Comparison of ENCODE assay signal across 16 mouse cellular contexts in the genomic region with DNA sequence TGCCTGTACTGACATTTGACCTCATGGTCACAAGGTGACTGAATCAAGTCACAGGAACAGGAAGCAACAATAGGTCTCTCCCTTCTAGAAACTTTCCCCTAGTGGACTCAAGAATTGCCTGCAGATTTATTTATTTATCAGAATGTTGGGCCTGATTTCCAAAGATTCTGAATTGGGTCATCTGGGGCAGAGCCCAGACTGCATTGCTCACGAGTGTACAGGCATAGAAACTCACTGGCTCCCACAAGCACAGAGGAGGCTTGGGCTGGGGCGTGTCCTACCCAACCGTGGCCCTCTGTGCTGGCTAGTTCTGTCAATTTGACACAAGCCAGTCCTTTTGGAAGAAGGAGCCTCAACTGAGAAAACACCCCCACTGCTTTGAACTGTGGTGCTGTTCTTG. TPM values are rescaled to one million over a fixed set of nuclear protein-coding genes. Genes with fewer than 3 reads are reported as not detected.
DNase-seq lines count a peak whose midpoint lies in the region; ATAC-seq and TF ChIP-seq lines count a peak whose summit lies in the region.
"Had no signal": no experiment of that assay in that cellular context is flagged by ENCODE, and none has a peak within 500 bp of the region (broad histone marks: within the 10 kb centered on the region; RNA-seq: fewer than 3 reads in every experiment).

No protein-coding gene starts in this region.

- H3K27me3 ChIP-seq in heart, adult 2 months (ENCODE audit: control insufficient read depth, insufficient read depth, low read length), result no peaks in the 10 kb centered on the region
- H3K27me3 ChIP-seq in midbrain, postnatal 0 days (ENCODE audit: insufficient read depth, low read length), result no peaks in the 10 kb centered on the region
- H3K27me3 ChIP-seq: midbrain, embryonic 15.5 days had no signal

- H3K36me3 ChIP-seq in heart, adult 2 months (ENCODE audit: control insufficient read depth, insufficient read depth, low read length), result no peaks in the 10 kb centered on the region
- no peaks in the 10 kb centered on the region for H3K36me3 ChIP-seq in midbrain, postnatal 0 days (ENCODE audit: insufficient read depth, low read length)
- H3K36me3 ChIP-seq: midbrain, embryonic 15.5 days had no signal

- H3K79me2 ChIP-seq in heart, adult 2 months (replicated peaks; ENCODE audit: control insufficient read depth, insufficient read depth, low read length), result no peaks in the 10 kb centered on the region

- no peak overlapping the region for H3K9ac ChIP-seq in heart, adult 2 months (ENCODE audit: low read depth, low read length)
- no peak overlapping the region for H3K9ac ChIP-seq in midbrain, postnatal 0 days (replicated peaks; ENCODE audit: low read length, poor library complexity, severe bottlenecking)
- H3K9ac ChIP-seq: midbrain, embryonic 15.5 days had no signal

- DNase-seq in heart, adult 2 months, result peak; percentile 23 to 56
- DNase-seq in heart, postnatal 25 days (ENCODE audit: low spot score), result no peak
- peak; percentile 72 for DNase-seq in MN1 (ENCODE audit: low spot score)
- peak; percentile 22 to 37 for DNase-seq in heart, postnatal 14 days
- DNase-seq in midbrain, postnatal 0 days (ENCODE audit: low spot score), result no peak
- DNase-seq in frontal cortex, postnatal 25 days (ENCODE audit: low spot score in 2 of 2), result no peak
- DNase-seq in ovary, postnatal 36 days (ENCODE audit: low spot score), result no peak
- DNase-seq: cerebellum, adult 2 months; kidney, adult 9 months; thymus, postnatal 36 days had no signal

- no peak for ATAC-seq in midbrain, postnatal 0 days (ENCODE audit: low FRiP score)
- ATAC-seq: hindbrain, postnatal 0 days; midbrain, embryonic 15.5 days had no signal

- intact Hi-C loops in heart, adult 2 months (cut with DNase I), result no loop called here
- intact Hi-C loops in heart, postnatal 25 days (cut with DNase I), result no loop called here
- intact Hi-C loops in heart, postnatal 14 days (cut with DNase I), result no loop called here

- H3K27ac ChIP-seq in heart, adult 2 months, result no peak overlapping the region
- H3K27ac ChIP-seq in bone marrow, adult 2 months (ENCODE audit: control insufficient read depth, insufficient read depth, low read depth, low read length, poor library complexity), result peak overlapping the region; percentile 40
- no peak overlapping the region for H3K27ac ChIP-seq in midbrain, postnatal 0 days (ENCODE audit: low read depth, low read length)
- H3K27ac ChIP-seq: hindbrain, postnatal 0 days; layer of hippocampus, adult 2 months; left cerebral cortex, adult 2 months; macrophage; midbrain, embryonic 15.5 days had no signal

- no peaks in the 10 kb centered on the region for H3K9me3 ChIP-seq in midbrain, postnatal 0 days (ENCODE audit: low read length)
- H3K9me3 ChIP-seq: midbrain, embryonic 15.5 days had no signal

- H3K4me2 ChIP-seq in midbrain, postnatal 0 days (ENCODE audit: low read depth, low read length, poor library complexity, severe bottlenecking), result no peak overlapping the region
- H3K4me2 ChIP-seq: midbrain, embryonic 15.5 days had no signal

- no peak; the same call in 1 of the 2 replicates for TF ChIP-seq CTCF in heart, adult 2 months (IDR thresholded peaks at IDR 0.05)
- TF ChIP-seq CTCF in bone marrow, adult 2 months (IDR thresholded peaks at IDR 0.05; ENCODE audit: control insufficient read depth, insufficient read depth, low read length), result no peak
- TF ChIP-seq CTCF in midbrain, postnatal 0 days (IDR thresholded peaks at IDR 0.05), result no peak

- 42% methylated on average over 3 of the region's 3 CpGs for WGBS in heart, adult 2 months
- 48% methylated on average over 3 of the region's 3 CpGs for WGBS in bone marrow, adult 2 months
- 53% methylated on average over 3 of the region's 3 CpGs for WGBS in midbrain, postnatal 0 days

- no peak for TF ChIP-seq POLR2A in heart, adult 2 months (IDR thresholded peaks at IDR 0.05; ENCODE audit: insufficient read depth, low read depth, low read length)
- no peak for TF ChIP-seq POLR2A in bone marrow, adult 2 months (IDR thresholded peaks at IDR 0.05; ENCODE audit: borderline replicate concordance, control insufficient read depth, low read depth, low read length)

- TF ChIP-seq EP300 in heart, adult 2 months (IDR thresholded peaks at IDR 0.05; ENCODE audit: insufficient read depth, low read depth, low read length), result no peak

- no peaks in the 10 kb centered on the region for H3K4me1 ChIP-seq in heart, adult 2 months (ENCODE audit: control insufficient read depth, insufficient read depth, low read length)
- peaks cover 4% of the 10 kb centered on the region; the same call in 1 of the 2 replicates for H3K4me1 ChIP-seq in bone marrow, adult 2 months (ENCODE audit: control insufficient read depth, insufficient read depth, low read length)
- no peaks in the 10 kb centered on the region for H3K4me1 ChIP-seq in midbrain, postnatal 0 days (ENCODE audit: insufficient read depth, low read length)
- H3K4me1 ChIP-seq: midbrain, embryonic 15.5 days had no signal

- no peak overlapping the region for H3K4me3 ChIP-seq in heart, adult 2 months
- H3K4me3 ChIP-seq in bone marrow, adult 2 months (replicated peaks; ENCODE audit: control insufficient read depth, low read depth, low read length), result no peak overlapping the region
- H3K4me3 ChIP-seq in midbrain, postnatal 0 days (ENCODE audit: low read depth, low read length), result no peak overlapping the region
- H3K4me3 ChIP-seq: layer of hippocampus, adult 2 months; left cerebral cortex, adult 2 months; midbrain, embryonic 15.5 days had no signal

RNA-seq across cellular contexts. Expression of a gene that starts 26.9 kb away (rescaled TPM):
- total RNA-seq in heart, adult 2 months (2021), result 100 to 1,000 TPM in 1 of 2 experiments, 10 to 100 TPM in 1; 92.3 to 109 TPM
- 23.1 and 59.6 TPM in 2 replicates for polyA plus RNA-seq in heart, adult 2 months (2012; rRNA removed)
- 100 to 1,000 TPM; 104 to 120 TPM for total RNA-seq in heart, postnatal 25 days (2021)
- 320 and 322 TPM in 2 replicates for polyA plus RNA-seq in bone marrow, adult 2 months (2011; ENCODE audit: insufficient read depth, insufficient read length, low replicate concordance, missing spikeins)
- 100 to 1,000 TPM; 129 to 151 TPM for total RNA-seq in heart, postnatal 14 days (2021)
- 231 and 262 TPM in 2 replicates for total RNA-seq in midbrain, postnatal 0 days (2014; rRNA removed)
- polyA plus RNA-seq in midbrain, postnatal 0 days (2015; fragmentation: Nextera tagmentation; extraction: Ambion mirVana), result 858 and 919 TPM in 2 replicates

RNA-seq across cellular contexts. Expression of a gene that starts 54.0 kb away (rescaled TPM):
- 1 to 10 TPM; 4.4 to 4.8 TPM for total RNA-seq in heart, adult 2 months (2021)
- polyA plus RNA-seq in heart, adult 2 months (2012; rRNA removed), result 5.9 and 7.1 TPM in 2 replicates
- total RNA-seq in heart, postnatal 25 days (2021), result 1 to 10 TPM; 5.4 to 6.3 TPM
- polyA plus RNA-seq in bone marrow, adult 2 months (2011; ENCODE audit: insufficient read depth, insufficient read length, low replicate concordance, missing spikeins), result 36.1 and 79.3 TPM in 2 replicates
- total RNA-seq in heart, postnatal 14 days (2021), result 1 to 10 TPM; 7.4 to 9.3 TPM
- 25.2 and 30.9 TPM in 2 replicates for total RNA-seq in midbrain, postnatal 0 days (2014; rRNA removed)
- 20.4 and 21.6 TPM in 2 replicates for polyA plus RNA-seq in midbrain, postnatal 0 days (2015; fragmentation: Nextera tagmentation; extraction: Ambion mirVana)

RNA-seq across cellular contexts. Expression of a gene that starts 59.1 kb away (rescaled TPM):
- total RNA-seq in heart, adult 2 months (2021), result 10 to 100 TPM; 28.3 to 28.8 TPM
- 21.6 and 34.2 TPM in 2 replicates for polyA plus RNA-seq in heart, adult 2 months (2012; rRNA removed)
- total RNA-seq in heart, postnatal 25 days (2021), result 10 to 100 TPM; 26.4 to 30.1 TPM
- polyA plus RNA-seq in bone marrow, adult 2 months (2011; ENCODE audit: insufficient read depth, insufficient read length, low replicate concordance, missing spikeins), result 20.6 and 30.2 TPM in 2 replicates
- 10 to 100 TPM; 25.5 to 27.5 TPM for total RNA-seq in heart, postnatal 14 days (2021)
- 45.6 and 46.2 TPM in 2 replicates for total RNA-seq in midbrain, postnatal 0 days (2014; rRNA removed)
- 38.3 and 42.6 TPM in 2 replicates for polyA plus RNA-seq in midbrain, postnatal 0 days (2015; fragmentation: Nextera tagmentation; extraction: Ambion mirVana)

Comparison
In these comparisons a context has a peak if more than half of its experiments do, and no peak if none do; other contexts are left out.
1. DNase-seq: peak in heart, adult 2 months (2 of 2), MN1 (single experiment) and heart, postnatal 14 days (2 of 2); none in heart, postnatal 25 days (single experiment), midbrain, postnatal 0 days (single experiment), frontal cortex, postnatal 25 days (0 of 2) and ovary, postnatal 36 days (single experiment).